Mouse (Mus musculus) midbrain, embryonic 13.5 days (tissue): Measurements from ENCODE around the gene Tfam. TPM values are rescaled to one million over a fixed set of nuclear protein-coding genes. Genes with fewer than 3 reads are reported as not detected.
A peak's percentile ranks its signal among the peaks of the same experiment; 100 is the strongest.

Experiments
- ATAC-seq: fragments of 200-750 bp; cut with Nextera tagmentation; 2 replicates; pipeline ENCODE4 v1.8.0; 2017; ENCODE audit warnings: mild to moderate bottlenecking, moderate TSS enrichment, moderate library complexity
- H3K27ac ChIP-seq: fragments of 300-500 bp; sonication (generic); 2 replicates; pipeline ENCODE4 v1.5.1; 2015; ENCODE audit warnings: inconsistent platforms, mild to moderate bottlenecking, moderate library complexity
- H3K27me3 ChIP-seq: fragments of 300-500 bp; sonication (generic); 2 replicates; pipeline ENCODE4 v1.6.1; 2015; ENCODE audit warnings: mild to moderate bottlenecking, inconsistent platforms
- H3K36me3 ChIP-seq: fragments of 300-500 bp; sonication (generic); 2 replicates; pipeline ENCODE4 v1.6.1; 2015; ENCODE audit warnings: mild to moderate bottlenecking, inconsistent platforms
- H3K4me1 ChIP-seq: fragments of 300-500 bp; sonication (generic); replicated peaks from 2 replicates; pipeline ENCODE4 v1.6.1; 2015; ENCODE audit warnings: inconsistent platforms
- H3K4me2 ChIP-seq: fragments of 300-500 bp; sonication (generic); replicated peaks from 2 replicates; pipeline ENCODE4 v1.6.1; 2015; ENCODE audit warnings: moderate library complexity, mild to moderate bottlenecking, inconsistent platforms
- H3K4me3 ChIP-seq: fragments of 300-500 bp; sonication (generic); replicated peaks from 2 replicates; pipeline ENCODE4 v1.5.1; 2015; ENCODE audit warnings: mild to moderate bottlenecking, inconsistent platforms
- H3K9ac ChIP-seq: fragments of 300-500 bp; sonication (generic); replicated peaks from 2 replicates; pipeline ENCODE4 v1.6.1; 2015; ENCODE audit warnings: mild to moderate bottlenecking, inconsistent platforms
- H3K9me3 ChIP-seq: fragments of 300-500 bp; sonication (generic); 2 replicates; pipeline ENCODE4 v1.6.1; 2016; ENCODE audit warnings: mild to moderate bottlenecking, inconsistent platforms
- WGBS: fragments of 180-500 bp; shearing (Covaris S2); methylation state at CpG from one replicate; pipeline ENCODE4 v1.1.7; 2015; 5-methylcytosine and 5-hydroxymethylcytosine counted together
- polyA plus RNA-seq: library from polyadenylated mRNA; unstranded; fragments of >200 nt; fragmentation: Nextera tagmentation; extraction: Ambion mirVana; gene quantifications from 2 replicates; pipeline ENCODE4 v1.2.1, GENCODE M21; 2015

The Tfam gene
- polyA plus RNA-seq, 1 experiment from 2014 or later = 58.5 TPM

GRCm38 (mm10) chr10:71218228-71218892 lies 19.7 kb downstream of the Tfam start:
- peaks cover 15% of the 10 kb centered on the region for H3K4me1 ChIP-seq
- peak; percentile 63 for ATAC-seq
- 17% methylated on average over 8 of the region's 8 CpGs for WGBS
- no peak overlapping the region for H3K27ac ChIP-seq
- no peaks in the 10 kb centered on the region for H3K27me3 ChIP-seq
- no peaks in the 10 kb centered on the region for H3K9me3 ChIP-seq
- H3K36me3 ChIP-seq = peaks cover 11% of the 10 kb centered on the region; the same call in 1 of the 2 replicates
- no peak overlapping the region for H3K9ac ChIP-seq
- H3K4me3 ChIP-seq = no peak overlapping the region
- peak overlapping the region; percentile 25; the same call in 1 of the 2 replicates for H3K4me2 ChIP-seq

DNA sequence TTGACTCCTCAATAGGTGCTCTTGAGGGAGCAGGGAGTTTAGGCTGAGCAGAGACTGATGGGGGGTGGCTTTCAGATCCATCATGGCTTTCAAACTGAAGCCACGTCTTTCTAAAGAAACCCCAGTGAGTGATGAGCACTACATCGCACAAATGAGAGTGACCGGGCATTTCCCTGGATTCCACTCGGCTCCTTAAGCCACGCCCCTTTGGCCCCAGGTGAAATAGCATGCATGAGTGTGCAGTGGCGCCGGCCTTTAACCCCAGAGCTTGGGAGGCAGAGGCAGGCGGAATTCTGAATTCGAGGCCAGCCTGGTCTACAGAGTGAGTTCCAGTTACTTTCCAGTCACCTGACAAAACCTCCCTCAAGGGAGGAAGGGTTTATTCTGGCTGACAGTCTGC lies 22.1 kb downstream of the Tfam start:
- no peaks in the 10 kb centered on the region for H3K27me3 ChIP-seq
- no peaks in the 10 kb centered on the region for H3K9me3 ChIP-seq
- H3K9ac ChIP-seq = no peak overlapping the region
- H3K4me1 ChIP-seq = peaks cover 9% of the 10 kb centered on the region; the same call in 1 of the 2 replicates
- no peak for ATAC-seq
- WGBS = 84% methylated on average over 9 of the region's 9 CpGs
- H3K4me3 ChIP-seq = no peak overlapping the region
- H3K36me3 ChIP-seq = no peaks in the 10 kb centered on the region
- no peak overlapping the region for H3K27ac ChIP-seq
- H3K4me2 ChIP-seq = no peak overlapping the region

GRCm38 (mm10) chr10:71201512-71201911 lies 36.6 kb downstream of the Tfam start:
- no peak overlapping the region for H3K4me3 ChIP-seq
- H3K4me1 ChIP-seq = no peaks in the 10 kb centered on the region
- no peak overlapping the region for H3K27ac ChIP-seq
- no peak for ATAC-seq
- no peaks in the 10 kb centered on the region for H3K36me3 ChIP-seq
- WGBS = 94% methylated on average over 2 of the region's 2 CpGs
- H3K27me3 ChIP-seq = no peaks in the 10 kb centered on the region
- H3K9ac ChIP-seq = no peak overlapping the region
- no peaks in the 10 kb centered on the region for H3K9me3 ChIP-seq
- no peak overlapping the region for H3K4me2 ChIP-seq

DNA sequence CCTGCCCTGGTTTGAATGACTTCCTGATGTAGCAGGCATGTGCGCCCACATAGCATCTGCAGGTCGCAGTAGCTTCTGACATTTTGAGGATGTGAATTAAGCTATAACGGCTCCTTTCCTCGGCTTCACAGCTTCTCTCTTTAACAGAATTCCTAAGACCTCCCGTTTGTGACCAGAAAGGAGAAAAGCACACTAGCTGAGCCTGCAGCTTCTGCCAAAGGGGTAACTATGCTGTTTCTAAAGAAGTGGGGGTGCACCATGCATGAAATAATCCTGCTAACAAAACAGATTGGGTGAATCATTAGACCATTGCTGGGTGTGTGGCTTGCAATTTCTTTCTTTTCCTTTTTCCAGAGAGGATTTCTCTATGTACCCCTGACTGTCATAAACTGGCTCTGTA lies 37.1 kb downstream of the Tfam start:
- Histone ChIP-seq H3K4me3 (no peak overlapping the region), H3K9me3 (no peaks in the 10 kb centered on the region), H3K27me3 (no peaks in the 10 kb centered on the region), H3K4me1 (no peaks in the 10 kb centered on the region), H3K9ac (no peak overlapping the region), H3K4me2 (no peak overlapping the region), H3K27ac (no peak overlapping the region), H3K36me3 (no peaks in the 10 kb centered on the region)
- WGBS = 64% methylated on average over 5 of the region's 5 CpGs
- no peak for ATAC-seq

GRCm38 (mm10) chr10:71198676-71199075 lies 39.4 kb downstream of the Tfam start:
- Histone ChIP-seq H3K9me3 (no peaks in the 10 kb centered on the region), H3K27ac (no peak overlapping the region), H3K4me1 (peaks cover 10% of the 10 kb centered on the region), H3K4me3 (no peak overlapping the region), H3K9ac (no peak overlapping the region), H3K36me3 (no peaks in the 10 kb centered on the region), H3K27me3 (no peaks in the 10 kb centered on the region), H3K4me2 (no peak overlapping the region)
- 96% methylated on average over 8 of the region's 8 CpGs for WGBS
- ATAC-seq = no peak

DNA sequence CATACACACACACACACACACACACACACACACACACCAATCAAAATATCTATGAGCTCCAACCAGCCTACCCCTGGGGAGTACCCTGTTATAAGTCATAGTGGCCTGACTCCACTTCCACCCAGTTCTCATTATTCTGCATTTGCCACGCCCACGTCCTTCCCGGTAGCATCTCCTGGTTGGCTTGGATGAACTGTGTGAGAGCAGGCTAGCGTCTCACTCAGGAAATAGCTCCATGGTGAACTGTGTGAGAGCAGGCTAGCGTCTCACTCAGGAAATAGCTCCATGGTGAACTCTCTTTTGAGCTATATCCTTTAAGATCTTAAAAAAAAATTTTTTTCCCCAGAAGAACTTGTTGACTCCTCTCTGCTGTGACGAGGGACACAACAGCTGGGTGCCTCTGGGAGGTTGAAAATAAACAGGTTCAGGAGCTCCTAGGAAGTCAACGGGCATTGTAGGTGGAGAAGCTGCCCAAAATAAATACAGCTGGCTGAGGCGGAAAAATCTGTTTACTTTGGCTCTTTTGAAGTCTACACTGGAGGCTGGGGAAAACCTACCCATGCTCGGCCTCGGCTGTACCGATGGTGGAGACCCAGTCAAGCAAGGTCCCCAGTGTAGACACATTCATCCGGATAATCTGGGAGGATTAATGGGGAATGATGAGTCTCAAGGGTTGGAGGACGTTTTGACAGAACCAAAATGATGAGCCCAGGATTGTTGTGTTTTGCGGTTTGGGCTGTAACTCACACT lies 40.9 kb downstream of the Tfam start:
- no peak overlapping the region for H3K9ac ChIP-seq
- 81% methylated on average over 14 of the region's 14 CpGs for WGBS
- H3K27me3 ChIP-seq = no peaks in the 10 kb centered on the region
- H3K9me3 ChIP-seq = no peaks in the 10 kb centered on the region
- H3K36me3 ChIP-seq = no peaks in the 10 kb centered on the region
- no peak overlapping the region for H3K27ac ChIP-seq
- no peak overlapping the region for H3K4me3 ChIP-seq
- peaks cover 20% of the 10 kb centered on the region for H3K4me1 ChIP-seq
- ATAC-seq = no peak
- H3K4me2 ChIP-seq = no peak overlapping the region

DNA sequence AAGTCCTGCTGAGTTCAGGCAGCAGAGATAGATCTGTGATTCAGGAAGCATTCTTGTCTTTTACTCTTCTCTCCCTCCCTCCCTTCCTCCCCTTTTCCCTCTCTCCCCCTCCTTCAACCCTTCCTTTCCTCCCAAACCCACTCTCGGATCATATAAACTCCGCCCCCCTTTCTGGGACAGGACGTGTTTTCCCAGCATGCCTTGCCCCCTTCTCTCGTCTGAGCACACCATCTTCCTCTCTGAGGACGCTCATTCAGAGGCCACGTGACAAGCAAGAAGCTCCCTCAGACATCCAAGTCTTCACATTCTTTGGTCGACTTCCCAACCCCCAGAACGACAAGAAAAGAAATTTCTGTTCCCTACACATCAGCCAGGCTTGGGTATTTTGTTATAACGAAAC lies 42.6 kb downstream of the Tfam start:
- Histone ChIP-seq H3K4me1 (peaks cover 20% of the 10 kb centered on the region), H3K27me3 (no peaks in the 10 kb centered on the region), H3K9ac (no peak overlapping the region), H3K27ac (no peak overlapping the region), H3K9me3 (no peaks in the 10 kb centered on the region), H3K4me2 (no peak overlapping the region), H3K4me3 (no peak overlapping the region), H3K36me3 (no peaks in the 10 kb centered on the region)
- no peak for ATAC-seq
- 54% methylated on average over 9 of the region's 9 CpGs for WGBS

GRCm38 (mm10) chr10:71194713-71195112 lies 43.4 kb downstream of the Tfam start:
- Histone ChIP-seq H3K9me3 (no peaks in the 10 kb centered on the region), H3K4me2 (no peak overlapping the region), H3K4me1 (peaks cover 20% of the 10 kb centered on the region), H3K4me3 (no peak overlapping the region), H3K27me3 (no peaks in the 10 kb centered on the region), H3K36me3 (no peaks in the 10 kb centered on the region), H3K27ac (no peak overlapping the region), H3K9ac (no peak overlapping the region)
- 89% methylated on average over 7 of the region's 7 CpGs for WGBS
- no peak for ATAC-seq

DNA sequence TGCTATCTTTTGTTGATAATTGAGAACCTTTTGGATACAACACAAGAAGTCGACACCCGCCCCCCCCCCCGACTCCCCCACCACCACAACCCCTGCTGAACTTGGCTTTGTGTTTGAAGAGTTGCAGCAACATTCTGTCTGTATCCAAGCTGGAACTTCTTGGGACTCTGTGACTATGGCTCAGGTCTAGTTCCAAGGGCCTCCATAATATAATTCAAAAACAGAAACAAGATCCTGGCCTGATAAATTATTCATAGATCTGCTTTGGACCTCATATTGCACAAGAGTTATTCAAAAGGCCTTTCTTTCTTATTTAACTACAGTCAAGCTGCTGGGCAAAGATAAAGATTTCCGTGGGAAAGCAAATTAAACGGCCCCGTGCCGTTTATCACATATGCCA lies 44.8 kb downstream of the Tfam start:
- no peak for ATAC-seq

DNA sequence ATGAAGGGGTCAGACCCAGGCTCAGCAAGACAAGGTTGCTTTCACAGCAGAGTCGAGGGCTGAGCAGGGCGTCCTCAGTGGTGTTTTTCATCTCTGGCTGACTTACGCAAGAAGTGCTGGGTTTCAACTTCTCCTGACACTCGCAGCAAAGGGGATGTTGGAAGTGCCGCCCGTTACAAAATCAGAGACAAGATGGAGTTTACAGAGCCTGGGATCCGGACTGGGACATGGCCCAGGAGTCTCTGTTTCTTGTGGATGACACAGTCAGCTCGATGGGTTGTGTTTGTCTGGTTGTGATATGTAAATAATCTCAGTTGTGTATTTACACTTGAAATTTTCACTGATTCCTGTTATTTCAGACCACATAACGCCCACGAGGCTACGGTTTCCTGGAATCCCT lies 45.2 kb downstream of the Tfam start:
- H3K36me3 ChIP-seq = no peaks in the 10 kb centered on the region
- no peak overlapping the region for H3K4me2 ChIP-seq
- H3K9me3 ChIP-seq = no peaks in the 10 kb centered on the region
- H3K4me3 ChIP-seq = no peak overlapping the region
- no peaks in the 10 kb centered on the region for H3K27me3 ChIP-seq
- H3K4me1 ChIP-seq = peaks cover 20% of the 10 kb centered on the region
- no peak overlapping the region for H3K9ac ChIP-seq
- no peak for ATAC-seq
- H3K27ac ChIP-seq = no peak overlapping the region
- 76% methylated on average over 11 of the region's 11 CpGs for WGBS

More for the DNA sequence above, 44.8 kb downstream of the Tfam start:
- 50% methylated on average over 7 of the region's 7 CpGs for WGBS
- H3K4me3 ChIP-seq = no peak overlapping the region
- no peaks in the 10 kb centered on the region for H3K27me3 ChIP-seq
- H3K4me1 ChIP-seq = peaks cover 20% of the 10 kb centered on the region
- no peak overlapping the region for H3K27ac ChIP-seq
- no peaks in the 10 kb centered on the region for H3K9me3 ChIP-seq
- H3K4me2 ChIP-seq = no peak overlapping the region
- H3K36me3 ChIP-seq = no peaks in the 10 kb centered on the region
- no peak overlapping the region for H3K9ac ChIP-seq

DNA sequence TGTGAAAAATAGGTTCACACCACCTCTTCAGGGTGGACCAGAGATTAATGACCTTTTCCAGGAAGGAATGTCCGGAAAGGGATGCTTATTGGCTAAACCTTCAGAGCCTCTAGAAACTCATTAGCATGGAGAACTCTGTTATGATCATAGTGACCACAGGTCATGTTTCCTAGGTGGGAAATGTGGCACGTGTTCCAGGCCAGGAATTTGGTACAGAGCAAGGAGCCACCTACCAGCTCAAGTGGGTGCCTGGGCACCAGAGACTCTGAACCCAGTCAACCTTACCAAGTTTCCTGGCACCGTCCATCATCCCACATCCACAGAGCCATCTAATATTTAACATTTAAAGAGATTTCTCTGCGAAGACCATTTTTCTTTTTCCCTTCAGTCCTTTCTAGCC lies 49.4 kb downstream of the Tfam start:
- Histone ChIP-seq H3K27me3 (no peaks in the 10 kb centered on the region), H3K9ac (no peak overlapping the region), H3K36me3 (no peaks in the 10 kb centered on the region), H3K4me2 (no peak overlapping the region), H3K4me1 (peaks cover 11% of the 10 kb centered on the region; the same call in 1 of the 2 replicates), H3K4me3 (no peak overlapping the region), H3K27ac (no peak overlapping the region), H3K9me3 (no peaks in the 10 kb centered on the region)
- ATAC-seq = no peak
- 87% methylated on average over 4 of the region's 4 CpGs for WGBS

DNA sequence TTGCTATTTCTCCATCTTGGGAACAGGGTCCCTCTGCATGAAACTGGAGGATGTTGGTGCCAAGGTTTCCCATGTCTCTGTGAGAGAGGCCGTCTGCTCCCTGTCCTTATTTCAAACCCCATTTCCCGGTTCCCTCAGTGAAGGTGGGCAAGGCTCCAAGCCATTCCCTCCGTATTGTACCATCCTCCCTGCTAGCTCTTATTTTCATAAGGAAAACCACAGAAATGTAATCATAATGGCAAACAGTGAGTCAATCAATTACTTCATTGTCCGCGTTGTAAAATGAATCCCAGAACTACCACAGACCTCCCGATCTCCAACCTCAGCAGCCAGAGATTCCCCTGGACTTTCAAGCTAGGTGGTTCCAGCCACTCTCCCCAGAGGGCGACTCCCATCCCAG lies 53.0 kb downstream of the Tfam start:
- Histone ChIP-seq H3K27me3 (no peaks in the 10 kb centered on the region), H3K27ac (no peak overlapping the region), H3K36me3 (no peaks in the 10 kb centered on the region), H3K4me2 (no peak overlapping the region), H3K9me3 (no peaks in the 10 kb centered on the region), H3K4me1 (no peaks in the 10 kb centered on the region), H3K9ac (no peak overlapping the region), H3K4me3 (no peak overlapping the region)
- 92% methylated on average over 7 of the region's 7 CpGs for WGBS
- no peak for ATAC-seq
